Mouse (Mus musculus): ENCODE measurements around the gene Mrtfb. TPM values are rescaled to one million over a fixed set of nuclear protein-coding genes. Genes with fewer than 3 reads are reported as not detected.
A peak's percentile ranks its signal among the peaks of the same experiment; 100 is the strongest.

Gene Mrtfb
- polyA plus RNA-seq, 1 experiment from 2014 or later = 19.1 TPM

GRCm38 (mm10) chr16:13232912-13233802 lies 23.1 kb upstream of the Mrtfb start:
- ATAC-seq (ENCODE audit: low FRiP score) (no peak; the same call in 1 of the 2 replicates), DNase-seq (ENCODE audit: low spot score, missing footprints) (no peak)
- Histone ChIP-seq H3K36me3 (ENCODE audit: control insufficient read depth, insufficient read depth, low read length) (no peaks in the 10 kb centered on the region), H3K4me3 (ENCODE audit: low read depth, low read length) (no peak overlapping the region), H3K4me1 (ENCODE audit: control insufficient read depth, insufficient read depth, low read length) (peaks cover 3% of the 10 kb centered on the region; the same call in 1 of the 2 replicates), H3K27me3 (ENCODE audit: control insufficient read depth, insufficient read depth, low read length) (no peaks in the 10 kb centered on the region), H3K27ac (ENCODE audit: low read depth, low read length) (no peak overlapping the region; the same call in 1 of the 2 replicates), H3K4me2 (no peak overlapping the region), H3K9me3 (ENCODE audit: control insufficient read depth, low read length) (no peaks in the 10 kb centered on the region), H3K9ac (ENCODE audit: low read length) (no peak overlapping the region)
- WGBS = 61% methylated on average over 14 of the region's 14 CpGs

DNA sequence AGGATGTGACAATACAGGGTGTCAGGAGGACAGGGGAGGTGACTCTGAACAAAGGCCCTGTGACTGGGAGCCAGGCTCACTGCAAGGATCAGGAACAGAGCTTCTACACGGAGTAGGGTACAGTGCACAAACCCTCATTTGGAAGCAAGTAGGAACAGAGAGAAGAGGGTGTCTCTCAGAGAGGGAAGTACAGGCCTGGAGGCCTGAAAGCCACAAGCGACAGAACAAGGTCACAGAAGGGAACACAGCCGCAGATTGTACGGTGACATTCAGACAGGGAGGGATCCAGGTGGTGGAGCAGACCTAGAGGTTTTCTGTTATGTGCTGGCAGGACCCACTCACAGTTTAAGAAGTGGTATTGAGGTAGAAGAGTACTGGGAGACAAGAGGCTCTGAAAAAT lies 17.2 kb upstream of the Mrtfb start:
- Histone ChIP-seq H3K36me3 (ENCODE audit: control insufficient read depth, insufficient read depth, low read length) (no peaks in the 10 kb centered on the region), H3K9me3 (ENCODE audit: control insufficient read depth, low read length) (no peaks in the 10 kb centered on the region), H3K9ac (ENCODE audit: low read length) (no peak overlapping the region), H3K4me2 (no peak overlapping the region), H3K4me1 (ENCODE audit: control insufficient read depth, insufficient read depth, low read length) (no peaks in the 10 kb centered on the region), H3K27me3 (ENCODE audit: control insufficient read depth, insufficient read depth, low read length) (no peaks in the 10 kb centered on the region), H3K4me3 (ENCODE audit: low read depth, low read length) (no peak overlapping the region), H3K27ac (ENCODE audit: low read depth, low read length) (no peak overlapping the region)
- ATAC-seq (ENCODE audit: low FRiP score) (no peak), DNase-seq (ENCODE audit: low spot score, missing footprints) (no peak)
- WGBS = 82% methylated on average over 4 of the region's 4 CpGs

- DNase-seq (ENCODE audit: low spot score, missing footprints) (no peak), ATAC-seq (ENCODE audit: low FRiP score) (no peak)
- Histone ChIP-seq H3K9ac (ENCODE audit: low read length) (no peak overlapping the region), H3K36me3 (ENCODE audit: control insufficient read depth, insufficient read depth, low read length) (no peaks in the 10 kb centered on the region), H3K27me3 (ENCODE audit: control insufficient read depth, insufficient read depth, low read length) (no peaks in the 10 kb centered on the region), H3K9me3 (ENCODE audit: control insufficient read depth, low read length) (no peaks in the 10 kb centered on the region), H3K27ac (ENCODE audit: low read depth, low read length) (no peak overlapping the region), H3K4me3 (ENCODE audit: low read depth, low read length) (no peak overlapping the region), H3K4me1 (ENCODE audit: control insufficient read depth, insufficient read depth, low read length) (no peaks in the 10 kb centered on the region), H3K4me2 (no peak overlapping the region)
- WGBS = 71% methylated on average over 2 of the region's 2 CpGs
Observed at GRCm38 (mm10) chr16:13239544-13239943, 16.7 kb upstream of the Mrtfb start.

- Histone ChIP-seq H3K4me3 (ENCODE audit: low read depth, low read length) (no peak overlapping the region), H3K9me3 (ENCODE audit: control insufficient read depth, low read length) (no peaks in the 10 kb centered on the region), H3K36me3 (ENCODE audit: control insufficient read depth, insufficient read depth, low read length) (no peaks in the 10 kb centered on the region), H3K27me3 (ENCODE audit: control insufficient read depth, insufficient read depth, low read length) (no peaks in the 10 kb centered on the region), H3K9ac (ENCODE audit: low read length) (no peak overlapping the region), H3K27ac (ENCODE audit: low read depth, low read length) (no peak overlapping the region), H3K4me1 (ENCODE audit: control insufficient read depth, insufficient read depth, low read length) (no peaks in the 10 kb centered on the region), H3K4me2 (no peak overlapping the region)
- DNase-seq (ENCODE audit: low spot score, missing footprints) (no peak), ATAC-seq (ENCODE audit: low FRiP score) (no peak)
- 83% methylated on average over 7 of the region's 7 CpGs for WGBS
Observed at GRCm38 (mm10) chr16:13240326-13240725, 16.0 kb upstream of the Mrtfb start.

- no peaks in the 10 kb centered on the region for H3K4me1 ChIP-seq (ENCODE audit: control insufficient read depth, insufficient read depth, low read length)
- WGBS = 51% methylated on average over 4 of the region's 4 CpGs
- DNase-seq (ENCODE audit: low spot score, missing footprints) (no peak), ATAC-seq (ENCODE audit: low FRiP score) (no peak)
- H3K9me3 ChIP-seq (ENCODE audit: control insufficient read depth, low read length) = no peaks in the 10 kb centered on the region
- no peak overlapping the region for H3K9ac ChIP-seq (ENCODE audit: low read length)
- no peak overlapping the region for H3K27ac ChIP-seq (ENCODE audit: low read depth, low read length)
- H3K4me2 ChIP-seq = no peak overlapping the region
- no peaks in the 10 kb centered on the region for H3K27me3 ChIP-seq (ENCODE audit: control insufficient read depth, insufficient read depth, low read length)
- H3K4me3 ChIP-seq (ENCODE audit: low read depth, low read length) = no peak overlapping the region
- no peaks in the 10 kb centered on the region for H3K36me3 ChIP-seq (ENCODE audit: control insufficient read depth, insufficient read depth, low read length)
Observed at GRCm38 (mm10) chr16:13245658-13246057, 10.6 kb upstream of the Mrtfb start.

DNA sequence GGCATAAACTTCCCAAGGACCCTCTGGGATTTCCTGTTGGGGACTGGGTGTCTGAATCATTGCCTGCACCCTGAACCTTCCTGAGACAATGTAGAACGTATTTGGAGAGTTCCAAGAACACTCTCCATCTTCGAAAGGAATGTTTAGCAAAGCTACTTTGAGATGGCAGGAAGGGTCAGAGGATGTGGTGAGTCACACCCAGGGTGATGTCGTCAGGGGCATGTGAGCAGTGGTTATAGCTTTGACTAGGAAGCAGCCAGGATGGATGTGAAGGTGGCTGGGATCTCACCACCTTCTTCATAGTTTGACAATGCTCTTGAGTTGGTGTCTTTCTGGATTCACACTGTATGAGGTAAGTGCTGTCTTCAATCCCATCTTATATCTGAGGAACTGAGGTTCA lies 9.4 kb upstream of the Mrtfb start:
- Histone ChIP-seq H3K4me3 (ENCODE audit: low read depth, low read length) (no peak overlapping the region), H3K4me2 (no peak overlapping the region), H3K36me3 (ENCODE audit: control insufficient read depth, insufficient read depth, low read length) (no peaks in the 10 kb centered on the region), H3K9ac (ENCODE audit: low read length) (no peak overlapping the region), H3K4me1 (ENCODE audit: control insufficient read depth, insufficient read depth, low read length) (no peaks in the 10 kb centered on the region), H3K27ac (ENCODE audit: low read depth, low read length) (no peak overlapping the region), H3K27me3 (ENCODE audit: control insufficient read depth, insufficient read depth, low read length) (no peaks in the 10 kb centered on the region), H3K9me3 (ENCODE audit: control insufficient read depth, low read length) (no peaks in the 10 kb centered on the region)
- ATAC-seq (ENCODE audit: low FRiP score) = no peak
- WGBS = 68% methylated on average over 3 of the region's 3 CpGs
- no peak for DNase-seq (ENCODE audit: low spot score, missing footprints)

- no peak for ATAC-seq (ENCODE audit: low FRiP score)
Observed at GRCm38 (mm10) chr16:13250061-13250460, 6.2 kb upstream of the Mrtfb start.

GRCm38 (mm10) chr16:13256667-13257527 lies 616 bp downstream of the Mrtfb start:
- peak; percentile 95 for DNase-seq (ENCODE audit: low spot score, missing footprints)
- 8% methylated on average over 45 of the region's 64 CpGs for WGBS
- peak; percentile 83 for ATAC-seq (ENCODE audit: low FRiP score)
- Histone ChIP-seq H3K27me3 (ENCODE audit: control insufficient read depth, insufficient read depth, low read length) (no peaks in the 10 kb centered on the region), H3K27ac (ENCODE audit: low read depth, low read length) (no peak overlapping the region; the same call in 1 of the 2 replicates), H3K9ac (ENCODE audit: low read length) (peak overlapping the region; percentile 92), H3K4me1 (ENCODE audit: control insufficient read depth, insufficient read depth, low read length) (peaks cover 6% of the 10 kb centered on the region; the same call in 1 of the 2 replicates), H3K9me3 (ENCODE audit: control insufficient read depth, low read length) (no peaks in the 10 kb centered on the region), H3K4me2 (peak overlapping the region; percentile 82), H3K36me3 (ENCODE audit: control insufficient read depth, insufficient read depth, low read length) (no peaks in the 10 kb centered on the region), H3K4me3 (ENCODE audit: low read depth, low read length) (peak overlapping the region; percentile 87)

More at GRCm38 (mm10) chr16:13250061-13250460, 6.2 kb upstream of the Mrtfb start:
- Histone ChIP-seq H3K4me2 (no peak overlapping the region), H3K4me1 (ENCODE audit: control insufficient read depth, insufficient read depth, low read length) (no peaks in the 10 kb centered on the region), H3K36me3 (ENCODE audit: control insufficient read depth, insufficient read depth, low read length) (no peaks in the 10 kb centered on the region), H3K4me3 (ENCODE audit: low read depth, low read length) (no peak overlapping the region), H3K9me3 (ENCODE audit: control insufficient read depth, low read length) (no peaks in the 10 kb centered on the region), H3K27me3 (ENCODE audit: control insufficient read depth, insufficient read depth, low read length) (no peaks in the 10 kb centered on the region), H3K27ac (ENCODE audit: low read depth, low read length) (no peak overlapping the region), H3K9ac (ENCODE audit: low read length) (no peak overlapping the region)
- no peak for DNase-seq (ENCODE audit: low spot score, missing footprints)
- 89% methylated on average over 5 of the region's 5 CpGs for WGBS

GRCm38 (mm10) chr16:13257528-13257835 lies 1.2 kb downstream of the Mrtfb start:
- H3K9me3 ChIP-seq (ENCODE audit: control insufficient read depth, low read length) = no peaks in the 10 kb centered on the region
- peaks cover 6% of the 10 kb centered on the region; the same call in 1 of the 2 replicates for H3K4me1 ChIP-seq (ENCODE audit: control insufficient read depth, insufficient read depth, low read length)
- no peaks in the 10 kb centered on the region for H3K36me3 ChIP-seq (ENCODE audit: control insufficient read depth, insufficient read depth, low read length)
- H3K9ac ChIP-seq (ENCODE audit: low read length) = peak overlapping the region; percentile 92
- H3K4me2 ChIP-seq = peak overlapping the region; percentile 82
- H3K27me3 ChIP-seq (ENCODE audit: control insufficient read depth, insufficient read depth, low read length) = no peaks in the 10 kb centered on the region
- H3K27ac ChIP-seq (ENCODE audit: low read depth, low read length) = no peak overlapping the region
- ATAC-seq (ENCODE audit: low FRiP score) = no peak
- whole genome bisulfite sequencing = 54% methylated on average over 5 of the region's 5 CpGs
- DNase-seq (ENCODE audit: low spot score, missing footprints) = no peak
- peak overlapping the region; percentile 87 for H3K4me3 ChIP-seq (ENCODE audit: low read depth, low read length)
